Mouse (Mus musculus) intestine, embryonic 14.5 days (tissue): ENCODE measurements around the gene Hes3. TPM values are rescaled to one million over a fixed set of nuclear protein-coding genes. Genes with fewer than 3 reads are reported as not detected.

Experiments used
- ATAC-seq: fragments of 200-750 bp; cut with Nextera tagmentation; replicated peaks from 2 replicates; pipeline ENCODE4 v1.8.0; 2017; ENCODE audit warnings: low read depth, moderate number of reproducible peaks, moderate TSS enrichment, moderate library complexity; ENCODE audit not compliant: low FRiP score, low TSS enrichment
- DNase-seq: peaks from one replicate; pipeline ENCODE4 v3.0.0-alpha.2; 2018; ENCODE audit warnings: low spot score
- H3K27ac ChIP-seq: fragments of 300-500 bp; sonication (generic); 2 replicates; pipeline ENCODE4 v1.5.1; 2014; ENCODE audit warnings: low read depth, mild to moderate bottlenecking, control low read depth
- H3K27me3 ChIP-seq: fragments of 300-500 bp; sonication (generic); replicated peaks from 2 replicates; pipeline ENCODE4 v1.6.1; 2014; ENCODE audit warnings: low read length, control low read depth; ENCODE audit not compliant: control insufficient read depth, insufficient read depth
- H3K36me3 ChIP-seq: fragments of 300-500 bp; sonication (generic); 2 replicates; pipeline ENCODE4 v1.6.1; 2014; ENCODE audit warnings: low read length, control low read depth; ENCODE audit not compliant: control insufficient read depth, insufficient read depth
- H3K4me1 ChIP-seq: fragments of 300-500 bp; sonication (generic); replicated peaks from 2 replicates; pipeline ENCODE4 v1.6.1; 2014; ENCODE audit warnings: low read length, control low read depth, mixed read lengths; ENCODE audit not compliant: control insufficient read depth, insufficient read depth
- H3K4me2 ChIP-seq: fragments of 300-500 bp; sonication (generic); 2 replicates; pipeline ENCODE4 v1.6.1; 2014; ENCODE audit warnings: low read length
- H3K4me3 ChIP-seq: fragments of 300-500 bp; sonication (generic); 2 replicates; pipeline ENCODE4 v1.5.1; 2014; ENCODE audit warnings: low read depth, low read length, control low read depth, mixed read lengths
- H3K9ac ChIP-seq: fragments of 300-500 bp; sonication (generic); 2 replicates; pipeline ENCODE4 v1.6.1; 2014; ENCODE audit warnings: mild to moderate bottlenecking, low read length
- H3K9me3 ChIP-seq: fragments of 300-500 bp; sonication (generic); 2 replicates; pipeline ENCODE4 v1.6.1; 2016; ENCODE audit warnings: low read length, control low read depth; ENCODE audit not compliant: control insufficient read depth
- WGBS: fragments of 180-500 bp; shearing (Covaris S2); extraction: QIAGEN DNeasy Blood & Tissue Kit; methylation state at CpG from one replicate; pipeline ENCODE4 v1.1.7; 2014; 5-methylcytosine and 5-hydroxymethylcytosine counted together
- polyA plus RNA-seq: library from polyadenylated mRNA; unstranded; fragments of >200 nt; fragmentation: Nextera tagmentation; extraction: Ambion mirVana; gene quantifications from 2 replicates; pipeline ENCODE4 v1.2.1, GENCODE M21; 2014

Hes3 gene
- polyA plus RNA-seq, 1 experiment from 2014 or later = not detected

GRCm38 (mm10) chr4:152271334-152271733 is 20.1 kb downstream of the Hes3 start:
- WGBS = 92% methylated on average over 11 of the region's 11 CpGs

GRCm38 (mm10) chr4:152270599-152270998 is 20.9 kb downstream of the Hes3 start:
- no peak overlapping the region for H3K9ac ChIP-seq
- no peaks in the 10 kb centered on the region for H3K36me3 ChIP-seq
- no peaks in the 10 kb centered on the region for H3K9me3 ChIP-seq
- no peak overlapping the region for H3K27ac ChIP-seq
- peaks cover 24% of the 10 kb centered on the region for H3K4me1 ChIP-seq
- no peak overlapping the region for H3K4me3 ChIP-seq
- peaks cover 6% of the 10 kb centered on the region for H3K27me3 ChIP-seq
- WGBS = 84% methylated on average over 9 of the region's 9 CpGs
- H3K4me2 ChIP-seq = no peak overlapping the region
- no peak for DNase-seq
- ATAC-seq = no peak

More at GRCm38 (mm10) chr4:152271334-152271733, 20.1 kb downstream of the Hes3 start:
- Histone ChIP-seq H3K9me3 (no peaks in the 10 kb centered on the region), H3K36me3 (no peaks in the 10 kb centered on the region), H3K4me3 (no peak overlapping the region), H3K4me1 (peaks cover 24% of the 10 kb centered on the region), H3K9ac (no peak overlapping the region), H3K4me2 (no peak overlapping the region), H3K27ac (peak overlapping the region; percentile 67; the same call in 1 of the 2 replicates), H3K27me3 (peaks cover 12% of the 10 kb centered on the region)
- no peak for ATAC-seq
- DNase-seq = no peak

GRCm38 (mm10) chr4:152269967-152270366 is 21.5 kb downstream of the Hes3 start:
- WGBS = 90% methylated on average over 13 of the region's 13 CpGs

GRCm38 (mm10) chr4:152267748-152268369 is 23.6 kb downstream of the Hes3 start:
- Histone ChIP-seq H3K36me3 (no peaks in the 10 kb centered on the region), H3K27me3 (no peaks in the 10 kb centered on the region), H3K4me2 (no peak overlapping the region), H3K4me1 (peaks cover 5% of the 10 kb centered on the region), H3K9me3 (no peaks in the 10 kb centered on the region), H3K9ac (no peak overlapping the region), H3K4me3 (no peak overlapping the region), H3K27ac (no peak overlapping the region)
- ATAC-seq = no peak
- 61% methylated on average over 13 of the region's 13 CpGs for WGBS
- no peak for DNase-seq

More at GRCm38 (mm10) chr4:152269967-152270366, 21.5 kb downstream of the Hes3 start:
- H3K36me3 ChIP-seq = no peaks in the 10 kb centered on the region
- H3K9me3 ChIP-seq = no peaks in the 10 kb centered on the region
- DNase-seq = no peak
- no peak for ATAC-seq
- H3K4me3 ChIP-seq = no peak overlapping the region
- H3K27ac ChIP-seq = no peak overlapping the region
- H3K4me1 ChIP-seq = peaks cover 20% of the 10 kb centered on the region
- H3K27me3 ChIP-seq = peaks cover 1% of the 10 kb centered on the region; the same call in 1 of the 2 replicates
- H3K9ac ChIP-seq = no peak overlapping the region
- H3K4me2 ChIP-seq = no peak overlapping the region

GRCm38 (mm10) chr4:152266236-152266895 is 25.1 kb downstream of the Hes3 start:
- H3K27ac ChIP-seq = no peak overlapping the region
- no peaks in the 10 kb centered on the region for H3K9me3 ChIP-seq
- H3K4me2 ChIP-seq = no peak overlapping the region
- ATAC-seq (no peak), DNase-seq (no peak)
- 56% methylated on average over 10 of the region's 10 CpGs for WGBS
- no peak overlapping the region for H3K4me3 ChIP-seq
- H3K36me3 ChIP-seq = no peaks in the 10 kb centered on the region
- no peak overlapping the region for H3K9ac ChIP-seq
- no peaks in the 10 kb centered on the region for H3K4me1 ChIP-seq
- H3K27me3 ChIP-seq = no peaks in the 10 kb centered on the region

- H3K9me3 ChIP-seq = no peaks in the 10 kb centered on the region
- no peaks in the 10 kb centered on the region for H3K27me3 ChIP-seq
- no peak overlapping the region for H3K9ac ChIP-seq
- no peaks in the 10 kb centered on the region for H3K4me1 ChIP-seq
- H3K36me3 ChIP-seq = no peaks in the 10 kb centered on the region
- H3K4me2 ChIP-seq = no peak overlapping the region
- ATAC-seq (no peak), DNase-seq (no peak)
- no peak overlapping the region for H3K4me3 ChIP-seq
- 63% methylated on average over 5 of the region's 5 CpGs for WGBS
- H3K27ac ChIP-seq = no peak overlapping the region
These were observed 25.7 kb downstream of the Hes3 start for GRCm38 (mm10) chr4:152265791-152266190.

- Histone ChIP-seq H3K4me3 (no peak overlapping the region), H3K4me2 (no peak overlapping the region), H3K27ac (no peak overlapping the region), H3K27me3 (no peaks in the 10 kb centered on the region), H3K9ac (no peak overlapping the region), H3K36me3 (peaks cover 6% of the 10 kb centered on the region; the same call in 1 of the 2 replicates), H3K4me1 (no peaks in the 10 kb centered on the region), H3K9me3 (no peaks in the 10 kb centered on the region)
- DNase-seq = no peak
- no peak for ATAC-seq
- 89% methylated on average over 9 of the region's 9 CpGs for WGBS
These were observed 26.4 kb downstream of the Hes3 start for GRCm38 (mm10) chr4:152264867-152265568.

GRCm38 (mm10) chr4:152264177-152264530 is 27.3 kb downstream of the Hes3 start:
- Histone ChIP-seq H3K4me3 (no peak overlapping the region), H3K9ac (no peak overlapping the region), H3K27ac (no peak overlapping the region), H3K9me3 (no peaks in the 10 kb centered on the region), H3K36me3 (peaks cover 7% of the 10 kb centered on the region; the same call in 1 of the 2 replicates), H3K4me1 (no peaks in the 10 kb centered on the region), H3K27me3 (no peaks in the 10 kb centered on the region), H3K4me2 (no peak overlapping the region)
- no peak for DNase-seq
- ATAC-seq = no peak
- WGBS = 59% methylated on average over 4 of the region's 4 CpGs
